Mouse (Mus musculus): ENCODE data around the gene Scd2.
"Not testable (repeated sequence)": the region's sequence is repeated elsewhere in the genome, so short reads cannot be mapped to it uniquely, and the experiment has no call there.

GRCm38 (mm10) chr19:44310155-44310575, 16.7 kb downstream of the Scd2 start:
- not testable (repeated sequence) for TF ChIP-seq CTCF (IDR thresholded peaks at IDR 0.05; ENCODE audit: low read depth, low read length); EP300 (IDR thresholded peaks at IDR 0.05; ENCODE audit: insufficient read depth, low read depth, low read length)
